Mouse (Mus musculus) ES-Bruce4 (cell line): ENCODE data around the gene Utp11.

Experiments
- CTCF ChIP-seq: IDR thresholded peaks from one replicate; pipeline ENCODE4 v1.8.1; 2011; ENCODE audit warnings: low read depth, low read length
- POLR2A ChIP-seq: IDR thresholded peaks from one replicate; pipeline ENCODE4 v1.8.1; 2011; ENCODE audit warnings: low read length; ENCODE audit not compliant: insufficient read depth

DNA sequence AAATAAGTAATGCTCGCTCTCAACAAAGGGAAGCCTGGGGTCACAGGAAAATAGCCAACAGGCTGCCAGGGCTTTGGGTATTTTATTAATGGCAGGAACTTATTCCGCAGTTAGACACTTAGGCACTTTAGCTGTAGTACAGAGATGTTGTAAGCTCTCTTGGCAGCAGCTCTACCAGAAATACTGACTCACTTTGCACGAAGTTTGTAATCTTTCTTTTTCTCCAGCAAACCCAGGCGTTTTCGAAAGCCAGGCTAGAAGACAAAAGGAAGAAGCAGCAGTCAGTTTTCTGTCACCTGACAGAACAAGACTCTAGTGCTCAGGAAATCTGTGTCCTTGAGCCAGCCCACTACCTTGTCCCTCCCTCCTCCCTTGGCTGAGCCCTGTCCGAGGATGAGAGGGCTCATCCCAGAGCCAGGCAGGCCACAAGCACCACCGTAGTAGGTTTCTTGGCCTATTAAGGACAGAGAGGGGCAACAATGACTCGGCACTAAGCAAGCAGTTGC lies 7.5 kb downstream of the Utp11 start:
- no peak for TF ChIP-seq POLR2A
- TF ChIP-seq CTCF: no peak
